Mouse (Mus musculus) thymus, adult 2 months (tissue): ENCODE results near the gene Rab11fip4.

Experiments
- CTCF ChIP-seq: fragments of 200-500 bp; IDR thresholded peaks from 2 replicates; pipeline ENCODE4 v1.5.1; 2012; ENCODE audit warnings: mild to moderate bottlenecking, control low read depth, low read length, moderate library complexity, borderline replicate concordance; ENCODE audit not compliant: control insufficient read depth, poor library complexity, insufficient read depth; ENCODE audit errors: extremely low read depth
- POLR2A ChIP-seq: fragments of 200-500 bp; IDR thresholded peaks from 2 replicates; pipeline ENCODE4 v1.6.1; 2012; ENCODE audit warnings: mild to moderate bottlenecking, low read length, control low read depth, moderate library complexity; ENCODE audit not compliant: control insufficient read depth, poor library complexity, insufficient read depth; ENCODE audit errors: extremely low read depth

- TF ChIP-seq CTCF: no peak
- TF ChIP-seq POLR2A: no peak
Measured at GRCm38 (mm10) chr11:79661877-79662545, 71.0 kb downstream of the Rab11fip4 start.
